Mouse (Mus musculus): ENCODE results near the gene Tgfb2. TPM values are rescaled to one million over a fixed set of nuclear protein-coding genes. Genes with fewer than 3 reads are reported as not detected.

Tgfb2 gene
- polyA plus RNA-seq, 1 experiment = 1.5 TPM

DNA sequence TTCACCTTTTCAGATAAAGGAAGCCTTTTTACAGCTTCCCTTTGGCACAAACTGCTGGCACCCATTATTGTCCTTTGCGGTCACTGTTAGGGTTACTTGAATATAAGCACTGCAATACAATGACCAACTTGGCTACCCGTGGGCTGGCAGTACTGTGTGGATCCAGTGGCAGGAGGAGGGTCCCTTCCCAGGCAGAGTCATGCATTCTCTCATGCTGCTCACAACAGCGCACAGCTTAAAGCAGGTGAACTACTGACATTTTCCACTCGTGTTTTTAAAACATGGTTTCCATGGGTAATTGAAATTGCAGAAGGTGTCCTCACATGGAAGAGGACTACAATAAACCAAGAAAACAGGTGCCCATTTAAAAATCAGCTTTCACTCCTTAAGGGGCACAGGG, 8.4 kb upstream of the Tgfb2 start:
- Histone ChIP-seq H3K27ac (ENCODE audit: insufficient read depth, low read depth, low read length) (no peak overlapping the region), H3K36me3 (ENCODE audit: control insufficient read depth, insufficient read depth, low read length) (no peaks in the 10 kb centered on the region), H3K27me3 (replicated peaks; ENCODE audit: control insufficient read depth, insufficient read depth, low read length) (no peaks in the 10 kb centered on the region), H3K4me3 (ENCODE audit: insufficient read depth, low read depth, low read length) (no peak overlapping the region), H3K4me1 (ENCODE audit: control insufficient read depth, insufficient read depth, low read length) (no peaks in the 10 kb centered on the region)
- 83% methylated on average over 4 of the region's 4 CpGs for WGBS
- TF ChIP-seq CTCF (conservative IDR thresholded peaks at IDR 0.05; ENCODE audit: insufficient read depth, insufficient read length, low read depth, low read length) = no peak
- no peak for TF ChIP-seq POLR2A (IDR thresholded peaks at IDR 0.05; ENCODE audit: low read depth, low read length)
- DNase-seq = no peak

DNA sequence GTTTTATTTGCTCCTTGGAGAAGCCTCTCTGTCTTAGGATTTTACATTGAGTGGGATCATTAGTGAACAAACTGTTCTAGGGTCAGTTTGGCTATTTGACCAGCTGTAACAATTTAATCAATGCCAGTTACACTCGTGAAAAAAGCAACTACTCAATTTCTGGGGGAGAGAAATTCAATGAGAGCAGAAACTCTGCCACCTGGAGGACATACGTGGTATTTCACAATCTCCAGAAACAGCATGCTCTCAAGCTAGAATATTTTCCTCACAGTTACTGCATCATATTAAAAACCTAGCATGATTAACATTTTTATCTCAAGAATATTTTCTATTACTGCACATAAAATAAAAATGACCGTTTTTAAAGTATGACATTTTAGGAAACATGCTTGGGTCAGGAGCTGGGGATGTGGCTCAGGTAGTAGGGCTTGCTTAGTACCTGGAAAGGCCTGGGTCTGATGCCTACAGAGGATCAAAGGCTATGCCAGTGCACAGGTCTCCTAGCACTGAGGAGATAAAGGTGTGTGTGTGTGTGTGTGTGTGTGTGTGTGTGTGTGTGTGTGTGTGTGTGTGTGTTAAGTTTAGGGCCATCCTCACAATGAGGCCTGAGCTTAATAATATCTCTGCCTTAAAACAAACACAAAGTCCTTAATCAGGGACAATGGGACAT, 7.1 kb upstream of the Tgfb2 start:
- WGBS = 3% methylated on average over 3 of the region's 3 CpGs
- H3K27ac ChIP-seq (ENCODE audit: insufficient read depth, low read depth, low read length) = no peak overlapping the region
- no peaks in the 10 kb centered on the region for H3K36me3 ChIP-seq (ENCODE audit: control insufficient read depth, insufficient read depth, low read length)
- DNase-seq = peak; percentile 34
- H3K27me3 ChIP-seq (replicated peaks; ENCODE audit: control insufficient read depth, insufficient read depth, low read length) = no peaks in the 10 kb centered on the region
- no peaks in the 10 kb centered on the region for H3K4me1 ChIP-seq (ENCODE audit: control insufficient read depth, insufficient read depth, low read length)
- H3K4me3 ChIP-seq (ENCODE audit: insufficient read depth, low read depth, low read length) = no peak overlapping the region
- TF ChIP-seq CTCF (conservative IDR thresholded peaks at IDR 0.05; ENCODE audit: insufficient read depth, insufficient read length, low read depth, low read length) (0 out of 2 replicates have a peak, but pooled peaks have one; percentile 18), POLR2A (IDR thresholded peaks at IDR 0.05; ENCODE audit: low read depth, low read length) (no peak)

DNA sequence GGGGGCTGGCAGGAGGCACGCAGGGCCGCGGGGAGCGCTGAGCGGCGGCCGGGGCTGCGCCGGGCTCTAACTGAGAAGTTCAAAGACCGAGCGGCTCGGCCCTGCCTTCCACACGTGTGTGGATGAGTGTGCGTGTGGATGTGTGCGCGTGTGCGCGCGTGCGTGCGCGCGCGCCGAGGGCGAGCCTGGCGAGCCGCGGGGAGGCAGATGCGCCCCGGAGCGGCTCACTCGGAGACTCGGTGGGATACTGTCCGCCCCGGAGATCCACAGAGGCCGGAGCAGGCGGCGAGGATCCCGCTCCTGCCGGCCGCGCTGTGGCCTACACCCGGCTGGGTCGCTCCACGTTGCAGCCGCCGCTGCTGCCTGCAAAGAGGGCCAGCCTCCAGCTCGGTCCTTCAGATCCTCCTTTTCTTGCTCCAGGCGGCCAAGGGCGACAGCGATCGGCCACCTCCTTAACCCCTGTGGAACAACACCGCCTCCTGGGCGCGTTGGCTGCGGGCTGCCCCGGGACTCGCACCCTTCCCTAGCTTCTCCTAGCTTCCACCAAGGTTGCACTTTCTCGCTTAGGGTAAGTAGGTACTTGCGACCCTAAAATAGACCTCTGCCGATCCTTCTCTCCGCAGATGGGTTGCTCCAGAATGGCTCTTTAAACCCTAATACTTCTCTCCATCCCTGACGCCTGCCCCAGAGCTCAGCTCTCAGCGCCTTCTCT, 430 bp downstream of the Tgfb2 start:
- Histone ChIP-seq H3K36me3 (ENCODE audit: control insufficient read depth, insufficient read depth, low read length) (no peaks in the 10 kb centered on the region), H3K27ac (ENCODE audit: insufficient read depth, low read depth, low read length) (no peak overlapping the region), H3K27me3 (replicated peaks; ENCODE audit: control insufficient read depth, insufficient read depth, low read length) (0 out of 2 replicates have a peak, but pooled peaks cover 1% of the 10 kb centered on the region), H3K4me3 (ENCODE audit: insufficient read depth, low read depth, low read length) (peak overlapping the region; percentile 63), H3K4me1 (ENCODE audit: control insufficient read depth, insufficient read depth, low read length) (0 out of 2 replicates have a peak, but pooled peaks cover 3% of the 10 kb centered on the region)
- WGBS = under 1% methylated on average over 65 of the region's 65 CpGs
- DNase-seq = peak; percentile 46
- no peak for TF ChIP-seq POLR2A (IDR thresholded peaks at IDR 0.05; ENCODE audit: low read depth, low read length)
- TF ChIP-seq CTCF (conservative IDR thresholded peaks at IDR 0.05; ENCODE audit: insufficient read depth, insufficient read length, low read depth, low read length) = no peak

GRCm38 (mm10) chr1:186703980-186704701, 1.6 kb downstream of the Tgfb2 start:
- Histone ChIP-seq H3K27ac (ENCODE audit: insufficient read depth, low read depth, low read length) (no peak overlapping the region), H3K36me3 (ENCODE audit: control insufficient read depth, insufficient read depth, low read length) (no peaks in the 10 kb centered on the region), H3K27me3 (replicated peaks; ENCODE audit: control insufficient read depth, insufficient read depth, low read length) (0 out of 2 replicates have a peak, but pooled peaks cover 1% of the 10 kb centered on the region), H3K4me3 (ENCODE audit: insufficient read depth, low read depth, low read length) (peak overlapping the region; percentile 53), H3K4me1 (ENCODE audit: control insufficient read depth, insufficient read depth, low read length) (0 out of 2 replicates have a peak, but pooled peaks cover 3% of the 10 kb centered on the region)
- under 1% methylated on average over 36 of the region's 36 CpGs for WGBS
- no peak for DNase-seq
- no peak for TF ChIP-seq CTCF (conservative IDR thresholded peaks at IDR 0.05; ENCODE audit: insufficient read depth, insufficient read length, low read depth, low read length)
- TF ChIP-seq POLR2A (IDR thresholded peaks at IDR 0.05; ENCODE audit: low read depth, low read length) = no peak

DNA sequence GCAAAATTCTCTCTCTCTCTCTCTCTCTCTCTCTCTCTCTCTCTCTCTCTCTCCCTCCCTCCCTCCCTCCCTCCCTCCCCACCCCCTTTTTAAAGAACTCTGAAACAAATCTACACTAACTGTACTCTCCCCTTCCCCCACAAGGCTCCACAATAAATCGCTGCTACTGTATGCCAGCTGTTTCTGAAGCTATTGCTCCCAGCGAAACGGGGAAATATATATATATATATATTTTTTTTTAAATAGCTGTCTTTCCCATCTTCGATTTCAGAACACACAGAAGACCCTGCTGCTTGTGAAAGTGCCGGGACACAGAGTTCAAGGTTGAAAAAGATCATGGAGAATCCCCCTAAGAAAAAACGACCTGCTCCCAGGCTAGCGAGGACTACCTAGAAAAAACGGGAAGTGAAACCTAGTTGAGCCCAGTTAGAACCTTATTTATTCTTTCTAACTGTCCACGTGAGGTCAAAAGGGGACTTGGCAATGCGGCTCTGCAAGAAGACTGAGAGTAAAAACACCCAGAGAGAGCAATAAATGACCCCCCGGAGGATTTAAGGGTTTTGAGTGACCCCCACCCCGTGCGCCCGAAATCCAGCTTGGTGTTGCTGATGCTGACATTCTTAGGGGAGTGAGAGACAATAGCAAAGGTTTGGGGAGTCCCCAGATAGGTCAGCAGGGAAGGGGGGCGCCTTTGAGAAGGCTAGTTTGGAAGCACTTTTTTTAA, 2.4 kb downstream of the Tgfb2 start:
- H3K27me3 ChIP-seq (replicated peaks; ENCODE audit: control insufficient read depth, insufficient read depth, low read length) = 0 out of 2 replicates have a peak, but pooled peaks cover 1% of the 10 kb centered on the region
- no peak for DNase-seq
- no peak overlapping the region for H3K27ac ChIP-seq (ENCODE audit: insufficient read depth, low read depth, low read length)
- peak overlapping the region; percentile 53 for H3K4me3 ChIP-seq (ENCODE audit: insufficient read depth, low read depth, low read length)
- H3K4me1 ChIP-seq (ENCODE audit: control insufficient read depth, insufficient read depth, low read length) = 0 out of 2 replicates have a peak, but pooled peaks cover 3% of the 10 kb centered on the region
- no peaks in the 10 kb centered on the region for H3K36me3 ChIP-seq (ENCODE audit: control insufficient read depth, insufficient read depth, low read length)
- WGBS = 2% methylated on average over 15 of the region's 15 CpGs
- no peak for TF ChIP-seq POLR2A (IDR thresholded peaks at IDR 0.05; ENCODE audit: low read depth, low read length)
- TF ChIP-seq CTCF (conservative IDR thresholded peaks at IDR 0.05; ENCODE audit: insufficient read depth, insufficient read length, low read depth, low read length) = no peak

GRCm38 (mm10) chr1:186702391-186703255, 3.2 kb downstream of the Tgfb2 start:
- Histone ChIP-seq H3K4me3 (ENCODE audit: insufficient read depth, low read depth, low read length) (no peak overlapping the region), H3K36me3 (ENCODE audit: control insufficient read depth, insufficient read depth, low read length) (no peaks in the 10 kb centered on the region), H3K27me3 (replicated peaks; ENCODE audit: control insufficient read depth, insufficient read depth, low read length) (0 out of 2 replicates have a peak, but pooled peaks cover 1% of the 10 kb centered on the region), H3K27ac (ENCODE audit: insufficient read depth, low read depth, low read length) (no peak overlapping the region), H3K4me1 (ENCODE audit: control insufficient read depth, insufficient read depth, low read length) (0 out of 2 replicates have a peak, but pooled peaks cover 3% of the 10 kb centered on the region)
- TF ChIP-seq POLR2A (IDR thresholded peaks at IDR 0.05; ENCODE audit: low read depth, low read length) (no peak), CTCF (conservative IDR thresholded peaks at IDR 0.05; ENCODE audit: insufficient read depth, insufficient read length, low read depth, low read length) (no peak)
- 22% methylated on average over 15 of the region's 15 CpGs for WGBS
- DNase-seq = no peak

Data from kidney, adult 2 months (tissue).